Mouse (Mus musculus): ENCODE results near the gene Ebi3.

DNA sequence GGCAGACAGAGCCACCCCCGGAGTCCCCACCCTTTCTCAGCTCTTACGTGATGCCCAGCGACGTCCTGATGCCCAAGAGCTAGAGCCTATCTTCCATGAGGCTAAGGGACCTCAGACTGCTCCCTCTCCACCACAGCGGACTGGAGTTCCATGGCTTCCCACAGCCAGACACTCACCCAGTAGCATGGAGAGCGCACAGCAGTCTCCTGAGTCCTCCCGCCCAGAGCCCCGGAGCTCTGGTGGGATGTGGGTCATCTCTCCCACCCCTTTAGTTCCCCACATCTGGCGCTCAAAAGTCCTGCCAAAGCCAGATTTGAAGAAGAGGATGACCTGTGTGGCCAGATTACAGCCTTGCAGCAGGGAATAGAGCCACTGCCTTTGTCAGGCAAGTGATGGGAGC is 1.8 kb upstream of the Ebi3 start:
- TF ChIP-seq CTCF (IDR thresholded peaks at IDR 0.05; ENCODE audit: low read depth) (no peak), EP300 (IDR thresholded peaks at IDR 0.05; ENCODE audit: low read depth) (no peak)

Data from liver, embryonic 14.5 days (tissue).